Mouse (Mus musculus): ENCODE data around the gene 1700019N19Rik. TPM values are rescaled to one million over a fixed set of nuclear protein-coding genes. Genes with fewer than 3 reads are reported as not detected.
A peak's percentile ranks its signal among the peaks of the same experiment; 100 is the strongest.

1700019N19Rik gene
- polyA plus RNA-seq, 1 experiment from 2014 or later, result not detected

DNA sequence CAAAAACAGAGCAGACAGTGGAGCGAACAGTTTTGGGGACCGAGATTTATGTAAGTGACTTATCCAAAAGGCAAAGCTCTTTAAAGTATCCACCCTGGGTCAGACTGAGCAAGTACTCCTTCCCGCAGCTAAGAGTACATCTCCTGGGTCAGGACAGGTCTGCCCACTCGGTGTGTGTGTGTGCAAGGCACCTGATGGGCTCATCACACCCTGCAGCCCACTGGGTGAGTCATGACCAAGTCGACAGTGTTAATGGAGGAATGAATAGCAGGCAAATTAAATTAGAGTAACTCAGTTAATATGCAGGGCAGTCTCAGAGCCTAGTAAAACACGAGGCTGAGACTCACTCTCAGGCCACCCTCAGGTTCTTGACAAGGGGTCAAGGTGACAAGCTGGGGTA, 14.6 kb upstream of the 1700019N19Rik start:
- DNase-seq (ENCODE audit: low spot score), result no peak

DNA sequence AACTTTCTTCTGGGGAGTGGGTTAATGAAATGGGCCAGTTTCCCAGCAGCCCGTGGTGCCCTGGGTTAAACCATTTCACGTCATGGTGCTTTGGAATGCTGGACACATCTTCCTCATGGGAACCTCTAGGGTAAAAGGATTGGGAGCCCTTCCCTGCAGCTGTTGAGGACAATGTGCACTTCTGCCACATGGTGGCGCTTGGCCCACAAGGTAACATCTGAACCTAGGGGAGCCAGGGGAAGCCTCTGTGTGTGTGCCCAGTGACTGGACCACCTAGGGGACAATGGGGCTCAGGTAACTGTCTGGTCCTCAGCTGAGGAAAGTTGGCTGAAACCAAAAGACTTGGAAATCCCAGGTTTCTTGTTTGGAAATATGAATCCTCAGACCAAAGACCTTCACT, 12.1 kb upstream of the 1700019N19Rik start:
- DNase-seq (ENCODE audit: low spot score), result peak; percentile 26

DNA sequence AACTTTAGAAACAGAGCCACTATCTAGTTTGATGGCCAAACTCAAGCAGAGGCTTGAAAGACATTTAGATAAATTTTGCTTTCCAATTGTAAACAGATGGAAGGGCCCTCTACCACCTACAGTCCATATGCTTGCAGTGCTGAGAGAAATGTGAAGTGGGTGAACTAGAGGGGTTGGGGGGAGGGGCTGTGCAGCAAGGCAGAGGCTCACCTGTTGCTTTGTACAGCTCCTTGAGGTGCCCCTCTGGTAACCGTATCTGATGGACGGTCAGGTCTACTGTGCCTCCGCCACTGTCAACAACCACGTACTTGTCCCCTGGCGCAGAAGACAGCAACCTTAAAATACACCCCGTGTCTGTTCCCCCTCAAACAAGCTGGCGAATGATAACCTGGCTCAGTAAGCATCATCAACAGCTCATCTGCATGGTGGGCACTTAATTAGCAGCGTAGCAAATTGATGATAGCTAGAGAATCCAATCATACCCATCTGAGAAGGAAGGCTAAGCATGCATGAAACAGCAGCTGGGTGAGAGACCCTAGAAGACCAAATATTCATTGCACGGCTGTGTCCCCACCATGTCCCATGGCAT, 11.0 kb upstream of the 1700019N19Rik start:
- DNase-seq (ENCODE audit: low spot score), result no peak

DNA sequence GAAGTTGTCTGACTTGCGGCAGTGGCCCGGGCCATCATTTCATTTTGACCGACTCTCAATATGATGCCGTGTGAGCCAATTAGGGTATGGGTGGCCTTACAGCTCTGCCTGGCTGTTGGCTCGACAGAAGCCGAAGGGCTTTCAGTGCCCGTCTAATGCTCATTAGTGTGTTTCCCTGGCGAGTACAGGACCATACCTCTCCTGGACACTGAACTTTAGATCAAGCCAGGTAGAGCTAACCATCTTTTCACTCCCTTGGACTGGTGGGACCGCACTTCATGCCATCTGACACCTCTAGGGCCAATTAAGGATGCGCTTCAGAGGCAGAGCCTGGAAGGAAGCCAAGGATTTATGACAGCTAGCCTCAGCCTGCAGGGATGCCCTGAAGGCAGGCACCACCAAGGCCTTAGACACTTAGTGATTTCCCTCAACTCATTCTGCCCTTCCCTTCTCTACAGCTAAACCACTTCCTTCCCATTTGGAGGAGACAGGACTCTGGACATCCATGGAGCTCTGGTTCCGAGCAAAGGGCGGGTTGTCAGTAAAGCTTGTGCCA, 931 bp upstream of the 1700019N19Rik start:
- DNase-seq (ENCODE audit: low spot score), result no peak

DNA sequence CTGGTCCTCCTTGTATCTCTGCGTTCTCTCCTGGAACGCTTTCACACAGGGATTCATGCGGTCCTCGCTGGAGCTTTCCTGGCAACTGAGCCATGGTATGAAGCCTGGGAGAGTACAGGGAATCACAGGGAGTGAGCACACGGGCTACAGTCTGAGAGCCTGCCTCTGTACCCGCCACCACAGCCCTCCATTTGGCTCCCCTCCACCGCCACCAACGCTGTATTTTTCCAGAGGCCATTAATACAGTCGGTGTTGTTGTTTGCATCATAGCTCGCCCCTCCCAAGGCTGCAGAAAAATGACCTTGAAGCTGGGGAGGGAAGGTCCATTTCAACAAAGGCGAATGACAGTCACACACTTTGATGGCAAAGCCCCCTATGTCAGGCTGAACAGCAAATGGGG, 5.1 kb downstream of the 1700019N19Rik start:
- no peak for DNase-seq (ENCODE audit: low spot score)

DNA sequence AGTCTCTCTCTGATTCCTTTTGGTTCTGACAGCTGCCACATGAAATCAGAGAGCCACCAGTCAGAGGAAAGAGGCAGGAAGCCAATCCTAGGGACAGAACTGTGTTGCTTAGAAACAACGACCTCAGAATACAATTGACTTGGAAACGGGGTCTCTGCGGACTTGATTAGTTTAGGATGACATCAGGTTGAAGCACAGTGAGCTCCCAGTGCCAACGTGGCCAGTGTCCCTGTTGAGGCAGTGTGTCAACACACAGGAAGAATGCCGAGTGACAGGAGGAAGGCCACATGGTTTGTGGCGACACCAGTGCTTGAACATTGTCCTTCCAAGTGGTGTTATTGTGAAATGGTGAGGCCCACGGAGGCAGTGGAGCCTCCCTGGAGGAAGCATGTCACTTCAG, 10.3 kb downstream of the 1700019N19Rik start:
- no peak for DNase-seq (ENCODE audit: low spot score)

DNA sequence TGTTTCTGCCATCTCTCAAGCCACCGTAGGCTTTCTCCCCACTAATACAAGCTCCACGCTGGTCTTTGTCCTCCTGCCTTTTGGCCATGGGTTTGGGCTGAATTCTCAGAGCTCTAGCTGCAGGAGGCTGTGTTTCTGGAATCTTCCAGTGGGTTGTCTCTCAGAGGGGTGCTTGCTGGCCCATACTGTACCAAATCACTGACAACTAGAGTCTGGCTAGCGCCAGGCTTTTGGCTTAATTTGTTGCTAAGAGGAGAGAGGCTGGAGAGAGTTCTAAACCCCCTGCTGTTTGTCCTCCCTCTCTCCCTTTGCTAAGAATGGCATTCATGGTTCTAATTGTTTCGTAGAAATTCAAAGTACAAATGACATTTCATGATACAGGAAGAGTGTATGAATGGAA, 12.7 kb downstream of the 1700019N19Rik start:
- no peak for DNase-seq (ENCODE audit: low spot score)

DNA sequence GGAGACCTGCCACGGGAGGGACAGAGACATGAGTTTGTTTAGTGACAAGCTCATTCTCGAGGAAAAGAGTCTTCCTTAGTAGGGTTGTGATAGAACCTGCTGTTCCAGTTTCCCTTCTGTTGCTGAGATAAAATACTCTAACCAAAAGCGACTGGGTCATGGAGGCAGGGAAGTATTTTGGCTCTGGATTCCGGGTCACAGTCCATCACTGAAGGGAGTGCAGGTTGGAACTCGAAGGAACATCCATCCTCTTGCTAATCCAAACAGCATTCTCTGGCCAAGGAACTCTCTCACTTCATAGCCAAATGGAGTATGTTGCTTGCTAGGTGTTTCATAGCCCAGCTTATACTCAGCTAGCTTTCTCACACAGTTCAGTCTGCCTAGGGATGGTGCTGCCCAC, 17.8 kb downstream of the 1700019N19Rik start:
- DNase-seq (ENCODE audit: low spot score), result no peak

DNA sequence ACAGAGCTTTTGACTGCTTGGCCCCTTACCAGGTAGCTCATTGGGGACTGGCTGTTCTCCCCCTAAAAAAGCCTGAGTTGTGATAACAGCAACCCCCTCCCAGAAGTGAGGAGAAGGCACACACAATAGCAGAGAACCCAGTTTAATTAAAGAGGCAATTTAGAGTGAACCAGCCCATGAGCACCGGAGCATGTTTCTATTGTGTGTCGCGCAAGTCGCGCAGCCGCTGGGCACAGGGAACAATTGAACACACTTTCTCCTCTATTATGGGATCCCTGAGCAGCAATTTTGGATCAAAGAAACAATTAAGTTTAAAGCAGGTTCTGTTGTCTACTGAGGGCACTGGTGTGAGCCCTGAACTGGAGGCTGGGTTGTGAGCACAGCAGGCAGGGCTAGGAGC, 26.9 kb downstream of the 1700019N19Rik start:
- no peak for DNase-seq (ENCODE audit: low spot score)

DNA sequence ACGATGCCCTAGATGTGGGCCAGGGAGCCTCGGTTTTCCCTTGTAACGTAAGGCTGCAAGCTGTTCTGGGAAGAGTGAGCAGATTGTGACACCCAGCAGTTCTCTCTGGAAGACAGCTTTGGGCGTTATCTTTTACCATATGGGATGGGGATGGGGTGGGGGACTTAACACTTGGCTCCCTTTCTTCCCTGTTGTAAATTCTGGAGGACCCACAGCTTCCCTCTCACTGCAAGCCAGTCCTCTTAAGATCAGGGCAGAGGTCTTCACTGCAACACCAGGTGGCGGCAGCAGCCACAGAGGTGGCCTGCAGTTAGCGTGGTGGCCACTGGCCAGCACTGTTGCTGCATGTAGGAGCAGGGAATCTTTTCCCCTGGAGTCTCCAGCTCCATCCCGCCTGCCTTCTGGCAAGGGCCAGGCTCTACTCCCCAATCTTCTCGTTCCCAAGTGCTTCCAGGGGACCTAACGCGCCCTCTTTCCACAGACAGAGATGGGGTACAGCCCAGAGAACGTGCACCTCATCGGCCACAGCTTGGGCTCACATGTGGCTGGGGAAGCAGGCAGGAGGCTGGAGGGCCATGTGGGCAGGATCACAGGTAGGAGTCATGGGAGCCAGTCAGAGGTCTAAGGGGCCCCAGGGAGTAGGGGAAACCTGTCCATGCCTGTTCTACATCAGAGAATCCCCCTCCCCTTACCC, 31.3 kb downstream of the 1700019N19Rik start:
- DNase-seq (ENCODE audit: low spot score), result no peak

DNA sequence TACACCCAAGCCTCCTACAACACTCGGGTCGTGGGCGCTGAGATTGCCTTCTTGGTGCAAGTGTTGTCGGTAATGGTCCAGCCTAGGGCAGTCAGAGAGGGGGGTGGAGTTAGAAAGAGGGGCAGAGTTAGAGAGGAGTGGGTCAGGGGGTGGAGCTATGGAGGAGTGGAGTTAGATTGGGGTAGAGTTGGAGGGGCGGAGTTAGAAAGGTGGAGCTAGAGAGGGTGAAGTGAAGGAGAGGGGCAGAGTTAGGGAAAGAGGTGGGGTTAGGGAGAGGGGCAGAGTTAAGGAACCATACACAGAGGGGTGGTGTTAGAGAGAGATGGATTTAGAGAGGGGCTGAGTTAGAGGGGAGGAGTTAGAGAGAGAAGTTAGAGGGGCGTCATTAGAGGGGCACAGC, 31.9 kb downstream of the 1700019N19Rik start:
- DNase-seq (ENCODE audit: low spot score), result no peak

DNA sequence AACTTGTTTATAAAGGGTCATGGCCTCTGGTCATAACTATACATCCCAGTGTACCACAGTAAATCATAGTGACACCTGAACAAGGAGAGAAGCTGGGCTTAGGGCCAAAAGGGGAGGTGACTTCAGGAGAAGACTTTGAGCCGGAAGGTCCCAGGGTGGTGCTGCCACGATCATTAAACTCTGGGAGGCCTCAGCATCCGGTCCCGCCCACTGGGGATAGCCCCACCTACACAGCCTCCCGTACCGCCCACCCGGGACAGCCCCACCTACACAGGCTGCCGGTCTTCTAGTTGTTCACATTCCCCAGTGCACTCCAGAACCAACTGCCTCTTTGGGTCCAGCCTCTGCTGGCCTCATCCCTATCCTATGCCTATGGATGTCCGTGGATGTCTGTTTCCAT, 34.8 kb downstream of the 1700019N19Rik start, which contains the start of gene Pnliprp2:
Pnliprp2 (plus strand) TSS at position 297 of the 400 bp plus-strand sequence.
- no peak for DNase-seq (ENCODE audit: low spot score)

DNA sequence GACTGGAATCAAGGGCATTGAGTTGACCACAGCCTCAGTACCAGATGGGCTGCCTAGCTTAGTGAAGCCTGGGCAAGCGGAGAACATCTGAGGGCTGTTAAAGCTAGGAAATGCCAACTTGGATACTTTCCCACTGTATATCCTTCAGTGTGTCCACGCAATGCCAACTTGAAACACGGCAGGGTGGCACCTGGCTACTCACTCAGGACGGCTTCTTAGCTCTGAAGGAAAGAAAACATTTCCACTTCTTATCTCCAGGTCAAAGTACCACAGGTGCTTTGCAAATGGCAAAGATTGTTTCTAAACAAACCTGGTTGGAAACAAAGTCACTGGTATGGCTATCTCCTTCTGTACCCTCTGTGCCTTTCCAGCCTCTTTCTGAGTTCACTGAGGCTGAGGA, 35.4 kb downstream of the 1700019N19Rik start:
- DNase-seq (ENCODE audit: low spot score), result no peak

DNA sequence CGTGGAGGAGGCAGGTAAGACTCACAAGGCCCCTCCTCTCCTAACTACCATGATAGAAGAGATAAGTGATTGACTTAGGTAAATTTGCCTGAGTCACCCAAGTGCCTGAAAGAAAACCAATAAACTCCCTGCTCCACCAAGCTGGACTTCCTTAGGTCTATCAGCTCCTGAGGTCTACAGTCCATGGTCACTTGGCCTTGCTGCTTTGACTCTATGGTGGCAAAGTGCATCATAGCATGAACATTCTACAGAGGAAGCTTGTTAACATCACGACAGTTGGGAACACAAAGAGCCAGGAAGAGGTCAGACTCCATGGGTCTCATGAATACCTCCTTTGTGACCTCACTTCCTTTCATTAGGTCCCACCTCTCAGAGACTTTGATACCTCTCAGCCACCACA, 42.8 kb downstream of the 1700019N19Rik start:
- no peak for DNase-seq (ENCODE audit: low spot score)

DNA sequence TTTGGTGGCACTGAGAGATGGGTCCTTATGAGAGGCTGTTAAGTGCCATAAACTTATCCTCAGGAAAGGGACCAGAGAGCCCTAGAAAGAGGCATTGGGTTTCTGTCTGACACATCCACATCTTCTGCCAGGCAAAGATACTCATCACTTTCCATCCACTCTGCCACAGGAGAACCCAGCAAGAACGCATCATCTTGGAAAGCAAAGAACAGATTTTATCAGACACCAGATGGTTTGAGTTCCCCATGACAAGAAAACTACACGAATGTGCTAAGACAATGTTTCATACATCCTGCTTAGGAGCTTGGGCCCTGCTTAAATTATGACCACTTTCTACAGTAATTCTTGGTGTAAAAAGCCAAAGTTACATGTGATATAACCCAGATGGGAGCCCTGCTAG, 43.4 kb downstream of the 1700019N19Rik start:
- no peak for DNase-seq (ENCODE audit: low spot score)

DNA sequence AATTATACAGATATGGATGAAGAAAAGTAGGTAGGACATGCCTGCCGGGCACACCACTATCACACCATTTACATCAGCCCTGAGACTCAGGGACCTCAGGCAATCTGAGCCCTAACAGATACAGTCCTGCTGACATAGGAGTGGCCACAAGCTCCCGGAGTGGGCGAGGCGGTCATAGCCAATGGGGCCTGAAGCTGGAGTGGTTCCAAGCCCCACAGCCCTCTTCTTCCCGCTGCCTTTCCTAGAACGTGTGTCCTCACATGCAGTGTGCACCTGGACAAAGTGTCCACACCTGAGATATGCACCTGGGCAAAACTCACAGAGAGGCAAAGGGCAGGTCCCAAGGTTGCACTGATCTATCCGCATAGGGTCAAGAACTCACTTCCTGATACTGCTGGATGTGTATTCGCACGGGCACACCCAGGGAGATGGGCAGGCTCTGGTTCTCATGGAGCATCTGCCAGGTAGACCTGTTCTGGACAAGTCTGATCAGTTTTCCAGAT, 46.7 kb downstream of the 1700019N19Rik start:
- DNase-seq (ENCODE audit: low spot score), result no peak

DNA sequence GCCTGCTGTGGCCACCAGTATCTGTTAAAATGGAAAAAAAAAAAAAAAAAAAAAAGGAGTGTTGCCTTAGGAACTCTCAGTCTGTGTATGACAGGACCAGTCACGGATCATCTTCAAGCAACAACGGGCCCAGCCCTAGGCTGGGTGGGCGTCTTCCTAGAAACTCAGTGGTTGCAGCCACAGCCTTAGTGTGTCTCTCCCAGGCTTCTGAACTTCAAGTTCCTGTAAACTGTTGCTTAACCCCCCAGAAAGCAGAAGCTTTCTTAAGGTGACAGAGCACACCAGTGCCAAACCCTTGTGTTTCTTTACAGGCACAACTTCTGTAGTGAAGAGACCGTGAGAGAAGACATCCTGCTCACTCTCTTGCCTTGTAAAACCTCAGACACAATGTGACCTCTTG, 50.5 kb downstream of the 1700019N19Rik start:
- no peak for DNase-seq (ENCODE audit: low spot score)

DNA sequence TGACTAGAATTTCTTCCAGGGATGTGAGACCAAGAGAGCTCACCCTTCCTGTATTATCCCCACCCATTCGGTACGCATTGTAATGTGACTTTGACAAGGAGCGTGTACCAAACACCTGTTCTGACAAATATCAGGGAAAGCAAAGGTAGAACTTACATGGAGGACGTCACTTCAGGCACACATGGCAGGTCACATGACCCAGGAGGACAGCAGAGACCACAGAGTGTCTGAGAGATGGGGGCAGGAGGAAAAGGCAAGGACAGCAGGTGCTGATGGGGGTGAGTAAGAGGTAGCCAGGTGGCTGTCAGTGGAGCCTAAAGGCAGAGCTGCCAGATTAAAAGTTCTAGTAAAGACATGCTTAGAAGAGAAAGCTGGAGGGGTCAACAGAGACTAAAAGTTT, 51.5 kb downstream of the 1700019N19Rik start:
- no peak for DNase-seq (ENCODE audit: low spot score)

DNA sequence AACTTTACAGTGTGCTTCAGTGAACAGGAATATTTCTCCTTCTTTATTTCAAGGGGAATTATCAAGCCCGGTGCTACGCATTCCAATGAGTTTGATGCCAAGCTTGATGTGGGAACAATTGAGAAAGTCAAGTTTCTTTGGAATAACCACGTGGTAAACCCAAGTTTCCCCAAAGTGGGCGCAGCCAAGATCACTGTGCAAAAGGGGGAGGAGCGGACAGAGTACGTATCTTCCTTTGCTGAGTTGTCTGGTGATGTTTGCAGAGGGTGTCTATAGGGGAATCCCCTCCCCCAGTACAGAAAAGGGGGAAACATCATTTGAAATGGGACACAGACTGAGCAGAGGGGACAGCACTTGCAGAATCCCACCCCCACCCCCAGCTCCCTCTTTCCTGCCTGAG, 53.2 kb downstream of the 1700019N19Rik start:
- no peak for DNase-seq (ENCODE audit: low spot score)

DNA sequence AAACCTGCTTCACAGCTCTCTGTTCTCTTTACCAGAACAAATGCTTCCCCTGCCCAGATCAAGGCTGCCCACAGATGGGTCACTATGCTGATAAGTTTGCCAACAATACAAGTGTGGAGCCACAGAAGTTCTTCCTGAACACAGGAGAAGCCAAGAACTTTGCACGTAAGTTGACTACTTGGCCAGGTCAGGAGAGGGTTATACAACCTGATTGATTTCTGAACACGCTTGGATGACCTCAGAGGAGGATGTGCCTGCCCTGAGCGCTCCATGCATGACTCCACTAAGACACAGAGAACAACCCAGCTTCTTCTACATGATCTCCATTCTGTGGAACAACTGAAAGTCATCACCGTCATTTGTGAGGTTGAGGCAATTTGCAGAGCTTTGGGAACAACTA, 56.1 kb downstream of the 1700019N19Rik start:
- DNase-seq (ENCODE audit: low spot score), result no peak

All from thymus, postnatal 0 days (tissue).